Comparison of ENCODE assay signal across 30 mouse cellular contexts in genomic region chr9:32331162-32331561, GRCm38 (mm10). TPM values are rescaled to one million over a fixed set of nuclear protein-coding genes. Genes with fewer than 3 reads are reported as not detected.
DNase-seq lines count a peak whose midpoint lies in the region; ATAC-seq and TF ChIP-seq lines count a peak whose summit lies in the region.
"Had no signal": no experiment of that assay in that cellular context is flagged by ENCODE, and none has a peak within 500 bp of the region (broad histone marks: within the 10 kb centered on the region; RNA-seq: fewer than 3 reads in every experiment).

No protein-coding gene starts in this region.

- no peak overlapping the region for H3K27ac ChIP-seq in heart, embryonic 14.5 days (replicated peaks in 1 of 2; ENCODE audit: control insufficient read depth in 1 of 2, insufficient read depth in 1 of 2, low read depth in 2 of 2, low read length in 2 of 2)
- peak overlapping the region; percentile 30; the same call in 1 of the 2 replicates for H3K27ac ChIP-seq in heart, postnatal 0 days (ENCODE audit: low read depth)
- no peak overlapping the region for H3K27ac ChIP-seq in liver, adult 2 months (replicated peaks; ENCODE audit: insufficient read depth, low read depth, low read length)
- H3K27ac ChIP-seq in liver, embryonic 11.5 days (ENCODE audit: low read depth, low read length) = no peak overlapping the region
- H3K27ac ChIP-seq: embryonic facial prominence, embryonic 13.5 days; embryonic facial prominence, embryonic 15.5 days; forebrain, embryonic 10.5 days; forebrain, embryonic 12.5 days had no signal

- H3K27me3 ChIP-seq in heart, embryonic 14.5 days (ENCODE audit: control insufficient read depth, insufficient read depth, low read length) = no peaks in the 10 kb centered on the region
- H3K27me3 ChIP-seq in heart, postnatal 0 days (ENCODE audit: control insufficient read depth, insufficient read depth, low read length) = no peaks in the 10 kb centered on the region
- H3K27me3 ChIP-seq in liver, adult 2 months (ENCODE audit: control insufficient read depth, insufficient read depth, low read length) = no peaks in the 10 kb centered on the region
- no peaks in the 10 kb centered on the region for H3K27me3 ChIP-seq in liver, embryonic 11.5 days (replicated peaks; ENCODE audit: control insufficient read depth, insufficient read depth, low read length)
- H3K27me3 ChIP-seq: embryonic facial prominence, embryonic 15.5 days had no signal

- intact Hi-C loops in heart, postnatal 14 days (cut with DNase I) = no loop called here

- H3K79me2 ChIP-seq in liver, adult 2 months (ENCODE audit: control insufficient read depth, insufficient read depth, low read length) = no peaks in the 10 kb centered on the region

- no peak for TF ChIP-seq CTCF in heart, postnatal 0 days (IDR thresholded peaks at IDR 0.05; ENCODE audit: low read depth)
- no peak for TF ChIP-seq CTCF in liver, adult 2 months (IDR thresholded peaks at IDR 0.05; ENCODE audit: low read depth, low read length)

- DNase-seq in heart, adult 11 months = no peak
- DNase-seq in heart, postnatal 0 days (ENCODE audit: low spot score) = peak; percentile 49
- DNase-seq in heart, postnatal 14 days = no peak
- DNase-seq in liver, adult 2 months (ENCODE audit: extremely low read depth, low read depth, low spot score) = peak; percentile 3
- no peak for DNase-seq in liver, embryonic 11.5 days (ENCODE audit: low spot score)
- peak; percentile 26 for DNase-seq in lung, postnatal 10 days
- DNase-seq in lung, postnatal 36 days = no peak
- DNase-seq: adrenal gland, adult 2 months; adrenal gland, postnatal 10 days; adrenal gland, postnatal 25 days; cerebellum, adult 11 months; cerebellum, adult 18-20 months; cerebellum, adult 8-10 months; cerebellum, adult 9-11 months; cerebellum, postnatal 14 days; cerebellum, postnatal 36 days; embryo, embryonic 11 days had no signal

- H3K36me3 ChIP-seq in heart, embryonic 14.5 days (ENCODE audit: control insufficient read depth, insufficient read depth, low read length) = 0 out of 2 replicates have a peak, but pooled peaks cover 6% of the 10 kb centered on the region
- 0 out of 2 replicates have a peak, but pooled peaks cover 2% of the 10 kb centered on the region for H3K36me3 ChIP-seq in heart, postnatal 0 days (replicated peaks; ENCODE audit: control insufficient read depth, insufficient read depth, low read length)
- no peaks in the 10 kb centered on the region for H3K36me3 ChIP-seq in liver, adult 2 months (ENCODE audit: control insufficient read depth, insufficient read depth, low read length)
- no peaks in the 10 kb centered on the region for H3K36me3 ChIP-seq in liver, embryonic 11.5 days (ENCODE audit: control insufficient read depth, insufficient read depth, low read length)
- H3K36me3 ChIP-seq: embryonic facial prominence, embryonic 13.5 days; embryonic facial prominence, embryonic 15.5 days; forebrain, embryonic 10.5 days; forebrain, embryonic 12.5 days had no signal

- H3K4me3 ChIP-seq in heart, embryonic 14.5 days (ENCODE audit: control insufficient read depth in 1 of 2, insufficient read depth in 1 of 2, low read depth in 1 of 2, low read length in 2 of 2) = no peak overlapping the region
- H3K4me3 ChIP-seq in heart, postnatal 0 days (ENCODE audit: low read depth, low read length) = no peak overlapping the region
- H3K4me3 ChIP-seq in liver, adult 2 months (ENCODE audit: insufficient read depth, low read depth, low read length) = no peak overlapping the region
- H3K4me3 ChIP-seq in liver, embryonic 11.5 days (ENCODE audit: low read depth, low read length) = no peak overlapping the region
- H3K4me3 ChIP-seq: embryonic facial prominence, embryonic 13.5 days; embryonic facial prominence, embryonic 15.5 days; erythroblast, embryonic 14.5 days; forebrain, embryonic 10.5 days; forebrain, embryonic 12.5 days had no signal

- no peak overlapping the region for H3K4me2 ChIP-seq in heart, embryonic 14.5 days (ENCODE audit: low read length)
- no peak overlapping the region for H3K4me2 ChIP-seq in heart, postnatal 0 days (ENCODE audit: low read depth, low read length)
- no peak overlapping the region for H3K4me2 ChIP-seq in liver, embryonic 11.5 days
- H3K4me2 ChIP-seq: embryonic facial prominence, embryonic 13.5 days; embryonic facial prominence, embryonic 15.5 days; forebrain, embryonic 12.5 days had no signal

- no peak for TF ChIP-seq POLR2A in liver, adult 2 months (IDR thresholded peaks at IDR 0.05; ENCODE audit: extremely low read depth, insufficient read depth, low read length)

- peak overlapping the region; percentile 44; the same call in 1 of the 2 replicates for H3K9ac ChIP-seq in heart, embryonic 14.5 days (ENCODE audit: low read length)
- H3K9ac ChIP-seq in heart, postnatal 0 days (replicated peaks; ENCODE audit: low read depth, low read length) = no peak overlapping the region
- H3K9ac ChIP-seq in liver, adult 2 months (ENCODE audit: low read depth, low read length) = no peak overlapping the region
- no peak overlapping the region for H3K9ac ChIP-seq in liver, embryonic 11.5 days (ENCODE audit: low read depth, low read length)
- H3K9ac ChIP-seq: embryonic facial prominence, embryonic 13.5 days; embryonic facial prominence, embryonic 15.5 days; forebrain, embryonic 12.5 days had no signal

- TF ChIP-seq EP300 in heart, postnatal 0 days (IDR thresholded peaks at IDR 0.05; ENCODE audit: low read depth) = no peak

- H3K9me3 ChIP-seq in heart, embryonic 14.5 days (ENCODE audit: control insufficient read depth, low read length) = no peaks in the 10 kb centered on the region
- H3K9me3 ChIP-seq in heart, postnatal 0 days (replicated peaks; ENCODE audit: control insufficient read depth, low read length) = no peaks in the 10 kb centered on the region
- no peaks in the 10 kb centered on the region for H3K9me3 ChIP-seq in liver, embryonic 11.5 days (ENCODE audit: control insufficient read depth, low read length)
- H3K9me3 ChIP-seq: embryonic facial prominence, embryonic 13.5 days; embryonic facial prominence, embryonic 15.5 days; forebrain, embryonic 10.5 days had no signal

- peaks cover 13 to 29% of the 10 kb centered on the region in 2 experiments for H3K4me1 ChIP-seq in heart, embryonic 14.5 days (ENCODE audit: control insufficient read depth in 2 of 2, insufficient read depth in 2 of 2, low read length in 2 of 2)
- peaks cover 30% of the 10 kb centered on the region for H3K4me1 ChIP-seq in heart, postnatal 0 days (ENCODE audit: control insufficient read depth, insufficient read depth)
- no peaks in the 10 kb centered on the region for H3K4me1 ChIP-seq in liver, adult 2 months (ENCODE audit: control insufficient read depth, insufficient read depth, low read length)
- H3K4me1 ChIP-seq in liver, embryonic 11.5 days (replicated peaks; ENCODE audit: control insufficient read depth, insufficient read depth, low read length) = peaks cover 5% of the 10 kb centered on the region; the same call in 1 of the 2 replicates
- H3K4me1 ChIP-seq: embryonic facial prominence, embryonic 15.5 days; forebrain, embryonic 10.5 days; forebrain, embryonic 12.5 days had no signal

- no peak for ATAC-seq in heart, embryonic 14.5 days (ENCODE audit: insufficient number of reproducible peaks, insufficient read depth, low FRiP score, low read depth)
- no peak for ATAC-seq in heart, postnatal 0 days (ENCODE audit: insufficient read depth, low read depth)
- no peak for ATAC-seq in liver, embryonic 11.5 days (replicated peaks; ENCODE audit: low FRiP score)
- ATAC-seq: forebrain, embryonic 14.5 days had no signal

- 57% methylated on average over 5 of the region's 5 CpGs for WGBS in heart, embryonic 14.5 days
- WGBS in heart, postnatal 0 days = 56% methylated on average over 5 of the region's 5 CpGs
- WGBS in liver, adult 2 months = 58% methylated on average over 5 of the region's 5 CpGs
- 77% methylated on average over 5 of the region's 5 CpGs for WGBS in liver, embryonic 11.5 days

RNA-seq across cellular contexts. Expression of gene Kcnj5, which starts 13.0 kb away (rescaled TPM):
- 17.7 and 21.1 TPM in 2 replicates for polyA plus RNA-seq in heart, embryonic 14.5 days (2014; fragmentation: Nextera tagmentation; extraction: Ambion mirVana)
- 42.8 and 58.1 TPM in 2 replicates for total RNA-seq in heart, postnatal 0 days (2014; rRNA removed; ENCODE audit: low replicate concordance)
- 31.9 and 32.5 TPM in 2 replicates for polyA plus RNA-seq in heart, postnatal 0 days (2015; fragmentation: Nextera tagmentation; extraction: Ambion mirVana)
- total RNA-seq in heart, postnatal 14 days (2021) = 10 to 100 TPM; 47.0 to 54.0 TPM
- total RNA-seq in liver, adult 2 months (2014; rRNA removed) = under 0.01 and 0.07 TPM in 2 replicates
- 0.02 and 0.06 TPM in 2 replicates for polyA plus RNA-seq in liver, adult 2 months (2012; rRNA removed)
- 3.7 and 4.8 TPM in 2 replicates for polyA plus RNA-seq in liver, embryonic 11.5 days (2014; fragmentation: Nextera tagmentation; extraction: Ambion mirVana)
- total RNA-seq: MEL had no signal
- polyA plus RNA-seq: C2C12; erythroblast, embryonic 14.5 days had no signal

RNA-seq across cellular contexts. Expression of gene Kcnj1, which starts 41.1 kb away (rescaled TPM):
- not detected in 2 replicates for polyA plus RNA-seq in heart, embryonic 14.5 days (2014; fragmentation: Nextera tagmentation; extraction: Ambion mirVana)
- total RNA-seq in heart, postnatal 0 days (2014; rRNA removed; ENCODE audit: low replicate concordance) = not detected in 2 replicates
- polyA plus RNA-seq in heart, postnatal 0 days (2015; fragmentation: Nextera tagmentation; extraction: Ambion mirVana) = not detected in 2 replicates
- total RNA-seq in heart, postnatal 14 days (2021) = not detected
- not detected in 2 replicates for total RNA-seq in liver, adult 2 months (2014; rRNA removed)
- polyA plus RNA-seq in liver, adult 2 months (2012; rRNA removed) = not detected in 2 replicates
- polyA plus RNA-seq in liver, embryonic 11.5 days (2014; fragmentation: Nextera tagmentation; extraction: Ambion mirVana) = not detected in 2 replicates
- total RNA-seq: adrenal gland, adult 2 months; adrenal gland, postnatal 10 days; adrenal gland, postnatal 25 days; common myeloid progenitor, adult 5-6 weeks; ES-E14; MEL had no signal
- polyA plus RNA-seq: adrenal gland, adult 2 months; brain, embryonic 14.5 days; C2C12; embryonic facial prominence, embryonic 11.5 days; embryonic facial prominence, embryonic 13.5 days; erythroblast, embryonic 14.5 days; forebrain, embryonic 10.5 days; forebrain, embryonic 12.5 days; forebrain, embryonic 14.5 days had no signal

Comparison
In these comparisons a context has a peak if more than half of its experiments do, and no peak if none do; other contexts are left out.
1. DNase-seq: peak in heart, postnatal 0 days (single experiment), liver, adult 2 months (single experiment) and lung, postnatal 10 days (single experiment); none in heart, adult 11 months (single experiment), heart, postnatal 14 days (0 of 2), liver, embryonic 11.5 days (single experiment) and lung, postnatal 36 days (single experiment).